In genomic region chr7:16158735-16159134, GRCm38 (mm10) we compare ENCODE assay signal across 8 mouse cellular contexts. TPM values are rescaled to one million over a fixed set of nuclear protein-coding genes. Genes with fewer than 3 reads are reported as not detected.
DNase-seq lines count a peak whose midpoint lies in the region; ATAC-seq lines count a peak whose summit lies in the region.

No protein-coding gene starts in this region.

- H3K27me3 ChIP-seq in kidney, embryonic 15.5 days, result peaks cover 28% of the 10 kb centered on the region
- peaks cover 18% of the 10 kb centered on the region for H3K27me3 ChIP-seq in embryonic facial prominence, embryonic 11.5 days (ENCODE audit: control insufficient read depth, insufficient read depth, low read length)
- peaks cover 12% of the 10 kb centered on the region for H3K27me3 ChIP-seq in hindbrain, embryonic 11.5 days (ENCODE audit: control insufficient read depth, insufficient read depth, low read length)
- H3K27me3 ChIP-seq in midbrain, embryonic 16.5 days (ENCODE audit: control insufficient read depth, insufficient read depth, low read depth, low read length), result peaks cover 2% of the 10 kb centered on the region

- H3K9me3 ChIP-seq in kidney, embryonic 15.5 days (replicated peaks), result no peaks in the 10 kb centered on the region
- H3K9me3 ChIP-seq in embryonic facial prominence, embryonic 11.5 days (replicated peaks; ENCODE audit: control insufficient read depth, low read length), result no peaks in the 10 kb centered on the region
- H3K9me3 ChIP-seq in hindbrain, embryonic 11.5 days (ENCODE audit: control insufficient read depth, low read length), result no peaks in the 10 kb centered on the region
- H3K9me3 ChIP-seq in midbrain, embryonic 16.5 days (replicated peaks; ENCODE audit: control insufficient read depth, low read length, poor library complexity, severe bottlenecking), result no peaks in the 10 kb centered on the region

- DNase-seq in kidney, postnatal 25 days, result no peak
- no peak for DNase-seq in embryonic facial prominence, embryonic 11.5 days (ENCODE audit: low spot score)
- peak; percentile 26 for DNase-seq in hindbrain, embryonic 11.5 days (ENCODE audit: low spot score)
- DNase-seq in retina, postnatal 1 day, result no peak
- no peak for DNase-seq in urinary bladder, adult 2 months (ENCODE audit: low spot score)
- no peak for DNase-seq in layer of hippocampus, adult 9-11 months

- ATAC-seq in kidney, embryonic 15.5 days (replicated peaks; ENCODE audit: low FRiP score), result 0 out of 2 replicates have a peak, but pooled peaks have one; percentile 15
- ATAC-seq in embryonic facial prominence, embryonic 11.5 days (replicated peaks; ENCODE audit: insufficient number of reproducible peaks, low FRiP score, low TSS enrichment, low read depth), result no peak
- peak; percentile 39 for ATAC-seq in hindbrain, embryonic 11.5 days (ENCODE audit: low FRiP score)
- ATAC-seq in midbrain, embryonic 16.5 days, result 0 out of 2 replicates have a peak, but pooled peaks have one; percentile 12

- 6% methylated on average over 39 of the region's 39 CpGs for WGBS in kidney, embryonic 15.5 days
- WGBS in embryonic facial prominence, embryonic 11.5 days, result 6% methylated on average over 39 of the region's 39 CpGs
- WGBS in hindbrain, embryonic 11.5 days, result 13% methylated on average over 39 of the region's 39 CpGs
- WGBS in midbrain, embryonic 16.5 days, result 12% methylated on average over 39 of the region's 39 CpGs

- no peak overlapping the region; the same call in 1 of the 2 replicates for H3K4me3 ChIP-seq in kidney, embryonic 15.5 days (replicated peaks)
- H3K4me3 ChIP-seq in embryonic facial prominence, embryonic 11.5 days (ENCODE audit: low read depth, low read length), result no peak overlapping the region
- H3K4me3 ChIP-seq in hindbrain, embryonic 11.5 days (ENCODE audit: low read depth, low read length), result no peak overlapping the region; the same call in 1 of the 2 replicates
- peak overlapping the region; percentile 22 for H3K4me3 ChIP-seq in midbrain, embryonic 16.5 days (ENCODE audit: low read depth, low read length)

- H3K36me3 ChIP-seq in kidney, embryonic 15.5 days, result no peaks in the 10 kb centered on the region
- no peaks in the 10 kb centered on the region for H3K36me3 ChIP-seq in embryonic facial prominence, embryonic 11.5 days (replicated peaks; ENCODE audit: control insufficient read depth, insufficient read depth, low read depth, low read length)
- H3K36me3 ChIP-seq in hindbrain, embryonic 11.5 days (ENCODE audit: control insufficient read depth, insufficient read depth, low read length), result no peaks in the 10 kb centered on the region
- no peaks in the 10 kb centered on the region for H3K36me3 ChIP-seq in midbrain, embryonic 16.5 days (ENCODE audit: control insufficient read depth, insufficient read depth, low read length)

- no peak overlapping the region for H3K9ac ChIP-seq in kidney, embryonic 15.5 days
- H3K9ac ChIP-seq in embryonic facial prominence, embryonic 11.5 days (replicated peaks; ENCODE audit: low read length), result no peak overlapping the region
- peak overlapping the region; percentile 31; the same call in 1 of the 2 replicates for H3K9ac ChIP-seq in hindbrain, embryonic 11.5 days (ENCODE audit: low read depth, low read length)
- peak overlapping the region; percentile 43; the same call in 1 of the 2 replicates for H3K9ac ChIP-seq in midbrain, embryonic 16.5 days (ENCODE audit: low read depth, low read length)

- H3K4me1 ChIP-seq in kidney, embryonic 15.5 days, result peaks cover 8% of the 10 kb centered on the region; the same call in 1 of the 2 replicates
- H3K4me1 ChIP-seq in embryonic facial prominence, embryonic 11.5 days (ENCODE audit: control insufficient read depth, insufficient read depth, low read length), result peaks cover 2% of the 10 kb centered on the region; the same call in 1 of the 2 replicates
- H3K4me1 ChIP-seq in hindbrain, embryonic 11.5 days (replicated peaks; ENCODE audit: control insufficient read depth, insufficient read depth, low read length), result peaks cover 2% of the 10 kb centered on the region; the same call in 1 of the 2 replicates
- H3K4me1 ChIP-seq in midbrain, embryonic 16.5 days (ENCODE audit: control insufficient read depth, insufficient read depth, low read length), result no peaks in the 10 kb centered on the region

- H3K27ac ChIP-seq in kidney, embryonic 15.5 days, result no peak overlapping the region
- H3K27ac ChIP-seq in embryonic facial prominence, embryonic 11.5 days (replicated peaks; ENCODE audit: low read depth, low read length), result no peak overlapping the region
- H3K27ac ChIP-seq in hindbrain, embryonic 11.5 days (ENCODE audit: low read depth, low read length), result no peak overlapping the region
- no peak overlapping the region for H3K27ac ChIP-seq in midbrain, embryonic 16.5 days (ENCODE audit: low read length)

- H3K4me2 ChIP-seq in kidney, embryonic 15.5 days, result peak overlapping the region; percentile 54
- H3K4me2 ChIP-seq in embryonic facial prominence, embryonic 11.5 days (ENCODE audit: low read depth, low read length), result peak overlapping the region; percentile 21; the same call in 1 of the 2 replicates
- H3K4me2 ChIP-seq in hindbrain, embryonic 11.5 days (replicated peaks; ENCODE audit: low read depth, low read length), result peak overlapping the region; percentile 25; the same call in 1 of the 2 replicates
- H3K4me2 ChIP-seq in midbrain, embryonic 16.5 days (ENCODE audit: low read length), result peak overlapping the region; percentile 44

RNA-seq across cellular contexts. Expression of gene Meis3, which starts 16.2 kb away (rescaled TPM):
- 22.5 and 28.9 TPM in 2 replicates for polyA plus RNA-seq in kidney, embryonic 15.5 days (2015; fragmentation: Nextera tagmentation; extraction: Ambion mirVana)
- polyA plus RNA-seq in embryonic facial prominence, embryonic 11.5 days (2014; fragmentation: Nextera tagmentation; extraction: Ambion mirVana), result 34.0 and 47.1 TPM in 2 replicates
- 122 and 135 TPM in 2 replicates for polyA plus RNA-seq in hindbrain, embryonic 11.5 days (2014; fragmentation: Nextera tagmentation; extraction: Ambion mirVana)
- 143 and 147 TPM in 2 replicates for polyA plus RNA-seq in midbrain, embryonic 16.5 days (2015; fragmentation: Nextera tagmentation; extraction: Ambion mirVana)
- 38.4 and 47.7 TPM in 2 replicates for polyA plus RNA-seq in urinary bladder, adult 2 months (2012; rRNA removed)

RNA-seq across cellular contexts. Expression of gene Slc8a2, which starts 29.1 kb away (rescaled TPM):
- 0.09 and 0.19 TPM in 2 replicates for polyA plus RNA-seq in kidney, embryonic 15.5 days (2015; fragmentation: Nextera tagmentation; extraction: Ambion mirVana)
- 0.25 and 0.42 TPM in 2 replicates for polyA plus RNA-seq in embryonic facial prominence, embryonic 11.5 days (2014; fragmentation: Nextera tagmentation; extraction: Ambion mirVana)
- polyA plus RNA-seq in hindbrain, embryonic 11.5 days (2014; fragmentation: Nextera tagmentation; extraction: Ambion mirVana), result 0.84 and 1.0 TPM in 2 replicates
- 0.73 and 1.0 TPM in 2 replicates for polyA plus RNA-seq in midbrain, embryonic 16.5 days (2015; fragmentation: Nextera tagmentation; extraction: Ambion mirVana)
- 3.8 and 6.6 TPM in 2 replicates for polyA plus RNA-seq in urinary bladder, adult 2 months (2012; rRNA removed)

RNA-seq across cellular contexts. Expression of gene Kptn, which starts 39.0 kb away (rescaled TPM):
- 30.0 and 37.5 TPM in 2 replicates for polyA plus RNA-seq in kidney, embryonic 15.5 days (2015; fragmentation: Nextera tagmentation; extraction: Ambion mirVana)
- polyA plus RNA-seq in embryonic facial prominence, embryonic 11.5 days (2014; fragmentation: Nextera tagmentation; extraction: Ambion mirVana), result 22.1 and 23.5 TPM in 2 replicates
- polyA plus RNA-seq in hindbrain, embryonic 11.5 days (2014; fragmentation: Nextera tagmentation; extraction: Ambion mirVana), result 21.7 and 23.1 TPM in 2 replicates
- polyA plus RNA-seq in midbrain, embryonic 16.5 days (2015; fragmentation: Nextera tagmentation; extraction: Ambion mirVana), result 50.6 and 53.6 TPM in 2 replicates
- 27.2 and 28.0 TPM in 2 replicates for polyA plus RNA-seq in urinary bladder, adult 2 months (2012; rRNA removed)

Comparison
In these comparisons a context has a peak if more than half of its experiments do, and no peak if none do; other contexts are left out.
1. H3K9ac ChIP-seq: peak in hindbrain, embryonic 11.5 days (single experiment) and midbrain, embryonic 16.5 days (single experiment); none in kidney, embryonic 15.5 days (single experiment) and embryonic facial prominence, embryonic 11.5 days (single experiment).
2. Peak in every context shown above with its lines, with median percentiles within 50 percentile points of each other: H3K4me2 ChIP-seq.